1 mouse cellular context compared by ENCODE assay signal in the genomic region with DNA sequence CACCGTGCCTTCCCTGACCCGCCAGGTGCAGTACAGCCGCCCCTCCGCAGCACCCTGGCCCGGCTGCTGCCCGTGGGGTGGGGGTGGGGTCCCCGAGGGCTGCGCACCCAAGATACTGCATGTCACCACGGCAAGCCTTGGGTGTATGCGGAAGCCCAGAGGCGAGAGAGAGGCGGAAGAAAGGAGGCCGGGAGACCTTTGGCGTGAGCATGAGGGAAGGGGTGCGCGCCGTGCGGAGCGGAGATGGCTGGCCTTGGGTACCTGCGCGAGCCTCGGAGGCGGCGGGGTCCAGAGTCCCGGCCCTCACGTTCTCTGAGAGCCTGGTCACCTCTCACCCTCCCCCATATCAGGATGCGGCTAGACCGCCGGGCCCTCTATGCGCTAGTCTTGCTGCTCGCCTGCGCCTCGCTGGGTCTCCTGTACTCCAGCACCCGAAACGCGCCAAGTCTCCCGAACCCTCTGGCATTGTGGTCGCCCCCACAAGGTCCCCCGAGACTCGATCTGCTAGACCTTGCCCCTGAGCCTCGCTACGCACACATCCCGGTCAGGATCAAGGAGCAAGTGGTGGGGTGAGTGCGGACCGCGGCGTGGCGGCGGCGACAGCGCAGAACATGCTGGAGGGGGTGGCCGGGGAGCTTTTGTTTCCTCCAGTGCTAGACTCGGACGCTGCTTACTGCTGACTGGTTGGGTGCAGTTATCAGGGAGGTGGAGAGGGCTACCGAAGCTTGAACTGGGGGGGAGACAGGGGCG.
A peak's percentile ranks its signal among the peaks of the same experiment; 100 is the strongest.
TF ChIP-seq lines count a peak whose summit lies in the region.

No protein-coding gene starts in this region.

TF ChIP-seq in MEL, 35 proteins besides CTCF, POLR2A, EP300 and RAD21 (continued from another document):
- TF ChIP-seq KAT2A (conservative IDR thresholded peaks at IDR 0.05; ENCODE audit: low read depth, low read length) = no peak
- 0 out of 2 replicates have a peak, but pooled peaks have one; percentile 5 for TF ChIP-seq USF1 (IDR thresholded peaks at IDR 0.05; ENCODE audit: low read depth, low read length)
- TF ChIP-seq ETS1 (IDR thresholded peaks at IDR 0.05; ENCODE audit: low read depth, low read length) = peak; percentile 56; the same call in 1 of the 2 replicates
- no peak for TF ChIP-seq JUND (IDR thresholded peaks at IDR 0.05; ENCODE audit: low read depth, low read length)
- peak; percentile 44; the same call in 1 of the 2 replicates for TF ChIP-seq MAZ (IDR thresholded peaks at IDR 0.05; ENCODE audit: low read depth, low read length)
- TF ChIP-seq TAL1 (IDR thresholded peaks at IDR 0.05; ENCODE audit: low read length) = peak; percentile 44; the same call in 1 of the 2 replicates
- TF ChIP-seq GABPA (IDR thresholded peaks at IDR 0.05; ENCODE audit: low read depth, low read length) = no peak
- TF ChIP-seq GATA1 (IDR thresholded peaks at IDR 0.05; ENCODE audit: low read depth, low read length) = 0 out of 2 replicates have a peak, but pooled peaks have one; percentile 12
- TF ChIP-seq MYC (IDR thresholded peaks at IDR 0.05; ENCODE audit: low read depth, low read length) = peak; percentile 64; the same call in 1 of the 2 replicates
- 0 out of 2 replicates have a peak, but pooled peaks have one; percentile 10 for TF ChIP-seq SMC3 (IDR thresholded peaks at IDR 0.05; ENCODE audit: low read depth, low read length)
- TF ChIP-seq RCOR1 (IDR thresholded peaks at IDR 0.05; ENCODE audit: low read depth, low read length) = 0 out of 2 replicates have a peak, but pooled peaks have one; percentile 22
- no peak for TF ChIP-seq ZKSCAN1 (IDR thresholded peaks at IDR 0.05; ENCODE audit: low read depth, low read length)
- no peak for TF ChIP-seq MAFK (IDR thresholded peaks at IDR 0.05; ENCODE audit: borderline replicate concordance, low read depth, low read length)
- TF ChIP-seq CHD1 (IDR thresholded peaks at IDR 0.05; ENCODE audit: low read depth, low read length) = peak; percentile 75
- TF ChIP-seq NELFE (IDR thresholded peaks at IDR 0.05; ENCODE audit: low read depth, low read length) = peak; percentile 6
- TF ChIP-seq POLR2AphosphoS5 (IDR thresholded peaks at IDR 0.05; ENCODE audit: borderline replicate concordance, low read depth, low read length) = 0 out of 2 replicates have a peak, but pooled peaks have one; percentile 63
- peak; percentile 76 for TF ChIP-seq SIN3A (IDR thresholded peaks at IDR 0.05; ENCODE audit: low read length)
- TF ChIP-seq MYB (IDR thresholded peaks at IDR 0.05; ENCODE audit: low read depth, low read length) = no peak
- peak; percentile 53 for TF ChIP-seq HCFC1 (IDR thresholded peaks at IDR 0.05; ENCODE audit: low read depth, low read length)
- 0 out of 2 replicates have a peak, but pooled peaks have one; percentile 50 for TF ChIP-seq MXI1 (IDR thresholded peaks at IDR 0.05; ENCODE audit: low read depth, low read length)
- no peak for TF ChIP-seq MEF2A (IDR thresholded peaks at IDR 0.05; ENCODE audit: extremely low read depth, insufficient replicate concordance, low read depth, low read length, poor library complexity, severe bottlenecking)
